Mouse (Mus musculus) intestine, embryonic 14.5 days (tissue): Measurements from ENCODE around the gene Tmem88b. TPM values are rescaled to one million over a fixed set of nuclear protein-coding genes. Genes with fewer than 3 reads are reported as not detected.
A peak's percentile ranks its signal among the peaks of the same experiment; 100 is the strongest.

Source experiments
- ATAC-seq: fragments of 200-750 bp; cut with Nextera tagmentation; replicated peaks from 2 replicates; pipeline ENCODE4 v1.8.0; 2017; ENCODE audit warnings: low read depth, moderate number of reproducible peaks, moderate TSS enrichment, moderate library complexity; ENCODE audit not compliant: low FRiP score, low TSS enrichment
- DNase-seq: peaks from one replicate; pipeline ENCODE4 v3.0.0-alpha.2; 2018; ENCODE audit warnings: low spot score
- H3K27ac ChIP-seq: fragments of 300-500 bp; sonication (generic); 2 replicates; pipeline ENCODE4 v1.5.1; 2014; ENCODE audit warnings: low read depth, mild to moderate bottlenecking, control low read depth
- H3K27me3 ChIP-seq: fragments of 300-500 bp; sonication (generic); replicated peaks from 2 replicates; pipeline ENCODE4 v1.6.1; 2014; ENCODE audit warnings: low read length, control low read depth; ENCODE audit not compliant: control insufficient read depth, insufficient read depth
- H3K36me3 ChIP-seq: fragments of 300-500 bp; sonication (generic); 2 replicates; pipeline ENCODE4 v1.6.1; 2014; ENCODE audit warnings: low read length, control low read depth; ENCODE audit not compliant: control insufficient read depth, insufficient read depth
- H3K4me1 ChIP-seq: fragments of 300-500 bp; sonication (generic); replicated peaks from 2 replicates; pipeline ENCODE4 v1.6.1; 2014; ENCODE audit warnings: low read length, control low read depth, mixed read lengths; ENCODE audit not compliant: control insufficient read depth, insufficient read depth
- H3K4me2 ChIP-seq: fragments of 300-500 bp; sonication (generic); 2 replicates; pipeline ENCODE4 v1.6.1; 2014; ENCODE audit warnings: low read length
- H3K4me3 ChIP-seq: fragments of 300-500 bp; sonication (generic); 2 replicates; pipeline ENCODE4 v1.5.1; 2014; ENCODE audit warnings: low read depth, low read length, control low read depth, mixed read lengths
- H3K9ac ChIP-seq: fragments of 300-500 bp; sonication (generic); 2 replicates; pipeline ENCODE4 v1.6.1; 2014; ENCODE audit warnings: mild to moderate bottlenecking, low read length
- H3K9me3 ChIP-seq: fragments of 300-500 bp; sonication (generic); 2 replicates; pipeline ENCODE4 v1.6.1; 2016; ENCODE audit warnings: low read length, control low read depth; ENCODE audit not compliant: control insufficient read depth
- WGBS: fragments of 180-500 bp; shearing (Covaris S2); extraction: QIAGEN DNeasy Blood & Tissue Kit; methylation state at CpG from one replicate; pipeline ENCODE4 v1.1.7; 2014; 5-methylcytosine and 5-hydroxymethylcytosine counted together
- polyA plus RNA-seq: library from polyadenylated mRNA; unstranded; fragments of >200 nt; fragmentation: Nextera tagmentation; extraction: Ambion mirVana; gene quantifications from 2 replicates; pipeline ENCODE4 v1.2.1, GENCODE M21; 2014

The Tmem88b gene
- polyA plus RNA-seq: 0.55 and 0.69 TPM in 2 replicates

- DNase-seq (no peak), ATAC-seq (no peak)
- 65% methylated on average over 5 of the region's 5 CpGs for WGBS
- Histone ChIP-seq H3K4me3 (peak within 1 kb of the TSS; percentile 71; the same call in 1 of the 2 replicates), H3K4me1 (peaks cover 11% of the 10 kb centered on the region), H3K27ac (no peak within 1 kb of the TSS), H3K9ac (peak within 1 kb of the TSS; percentile 74), H3K4me2 (peak within 1 kb of the TSS; percentile 71), H3K36me3 (no peaks in the 10 kb centered on the region), H3K27me3 (no peaks in the 10 kb centered on the region), H3K9me3 (no peaks in the 10 kb centered on the region)
Measured at GRCm38 (mm10) chr4:155785819-155786218, at the start of gene Tmem88b. Gene Tmem88b, minus strand, starts transcription at chr4:155785874.

GRCm38 (mm10) chr4:155833836-155834235 lies 48.2 kb upstream of the Tmem88b start:
- Histone ChIP-seq H3K36me3 (peaks cover 7% of the 10 kb centered on the region; the same call in 1 of the 2 replicates), H3K4me3 (no peak overlapping the region), H3K27me3 (no peaks in the 10 kb centered on the region), H3K9ac (no peak overlapping the region), H3K4me1 (peaks cover 32% of the 10 kb centered on the region), H3K9me3 (no peaks in the 10 kb centered on the region), H3K4me2 (no peak overlapping the region), H3K27ac (peak overlapping the region; percentile 63)
- DNase-seq (peak; percentile 87), ATAC-seq (no peak)
- WGBS: 24% methylated on average over 2 of the region's 2 CpGs

GRCm38 (mm10) chr4:155833234-155833633 lies 47.6 kb upstream of the Tmem88b start:
- no peak overlapping the region for H3K9ac ChIP-seq
- no peak overlapping the region for H3K4me2 ChIP-seq
- H3K36me3 ChIP-seq: peaks cover 7% of the 10 kb centered on the region; the same call in 1 of the 2 replicates
- ATAC-seq: no peak
- no peaks in the 10 kb centered on the region for H3K27me3 ChIP-seq
- WGBS: 92% methylated on average over 4 of the region's 4 CpGs
- no peak for DNase-seq
- H3K27ac ChIP-seq: no peak overlapping the region
- no peaks in the 10 kb centered on the region for H3K9me3 ChIP-seq
- peaks cover 30% of the 10 kb centered on the region for H3K4me1 ChIP-seq
- no peak overlapping the region for H3K4me3 ChIP-seq

- Histone ChIP-seq H3K27me3 (no peaks in the 10 kb centered on the region), H3K4me2 (peak overlapping the region; percentile 95), H3K4me1 (peaks cover 21% of the 10 kb centered on the region), H3K9ac (peak overlapping the region; percentile 77), H3K9me3 (no peaks in the 10 kb centered on the region), H3K4me3 (peak overlapping the region; percentile 87), H3K27ac (no peak overlapping the region), H3K36me3 (peaks cover 14% of the 10 kb centered on the region)
- no peak for ATAC-seq
- 61% methylated on average over 10 of the region's 10 CpGs for WGBS
- DNase-seq: no peak
Measured at GRCm38 (mm10) chr4:155832321-155832720, 46.6 kb upstream of the Tmem88b start.

GRCm38 (mm10) chr4:155831831-155832230 lies 46.2 kb upstream of the Tmem88b start:
- WGBS: under 1% methylated on average over 25 of the region's 25 CpGs
- Histone ChIP-seq H3K4me2 (peak overlapping the region; percentile 95), H3K9ac (peak overlapping the region; percentile 77), H3K4me3 (peak overlapping the region; percentile 87), H3K27me3 (no peaks in the 10 kb centered on the region), H3K36me3 (peaks cover 17% of the 10 kb centered on the region), H3K4me1 (peaks cover 19% of the 10 kb centered on the region), H3K9me3 (no peaks in the 10 kb centered on the region), H3K27ac (peak overlapping the region; percentile 72)
- ATAC-seq (no peak; the same call in 1 of the 2 replicates), DNase-seq (no peak)

GRCm38 (mm10) chr4:155831205-155831766 lies 45.6 kb upstream of the Tmem88b start, which contains the start of gene Aurkaip1:
Gene Aurkaip1, plus strand, starts transcription at chr4:155831272.
- no peaks in the 10 kb centered on the region for H3K27me3 ChIP-seq
- H3K4me2 ChIP-seq: peak within 1 kb of the TSS; percentile 95
- peak within 1 kb of the TSS; percentile 87 for H3K4me3 ChIP-seq
- H3K36me3 ChIP-seq: peaks cover 23% of the 10 kb centered on the region
- ATAC-seq (peak; percentile 91), DNase-seq (peak; percentile 98)
- no peaks in the 10 kb centered on the region for H3K9me3 ChIP-seq
- H3K4me1 ChIP-seq: peaks cover 19% of the 10 kb centered on the region
- H3K9ac ChIP-seq: peak within 1 kb of the TSS; percentile 77
- WGBS: under 1% methylated on average over 49 of the region's 49 CpGs
- peak within 1 kb of the TSS; percentile 72 for H3K27ac ChIP-seq

- H3K9ac ChIP-seq: peak overlapping the region; percentile 37; the same call in 1 of the 2 replicates
- DNase-seq (no peak), ATAC-seq (no peak)
- H3K36me3 ChIP-seq: peaks cover 25% of the 10 kb centered on the region
- WGBS: 50% methylated on average over 8 of the region's 8 CpGs
- H3K4me2 ChIP-seq: peak overlapping the region; percentile 95
- H3K4me1 ChIP-seq: peaks cover 19% of the 10 kb centered on the region
- no peak overlapping the region; the same call in 1 of the 2 replicates for H3K27ac ChIP-seq
- H3K4me3 ChIP-seq: peak overlapping the region; percentile 87
- no peaks in the 10 kb centered on the region for H3K9me3 ChIP-seq
- no peaks in the 10 kb centered on the region for H3K27me3 ChIP-seq
Measured at GRCm38 (mm10) chr4:155830596-155830995, 44.9 kb upstream of the Tmem88b start.

- DNase-seq (no peak), ATAC-seq (no peak)
- H3K27me3 ChIP-seq: no peaks in the 10 kb centered on the region
- H3K36me3 ChIP-seq: peaks cover 33% of the 10 kb centered on the region
- H3K9me3 ChIP-seq: no peaks in the 10 kb centered on the region
- peaks cover 19% of the 10 kb centered on the region for H3K4me1 ChIP-seq
- no peak overlapping the region for H3K4me3 ChIP-seq
- H3K4me2 ChIP-seq: no peak overlapping the region
- H3K9ac ChIP-seq: no peak overlapping the region
- H3K27ac ChIP-seq: no peak overlapping the region
- WGBS: 92% methylated on average over 4 of the region's 4 CpGs
Measured at GRCm38 (mm10) chr4:155829866-155830265, 44.2 kb upstream of the Tmem88b start.

GRCm38 (mm10) chr4:155823443-155823842 lies 37.8 kb upstream of the Tmem88b start:
- Histone ChIP-seq H3K27ac (no peak overlapping the region), H3K4me3 (no peak overlapping the region), H3K4me1 (no peaks in the 10 kb centered on the region), H3K9me3 (no peaks in the 10 kb centered on the region), H3K4me2 (no peak overlapping the region), H3K27me3 (no peaks in the 10 kb centered on the region), H3K36me3 (peaks cover 90% of the 10 kb centered on the region), H3K9ac (no peak overlapping the region)
- ATAC-seq (no peak), DNase-seq (no peak)
- 94% methylated on average over 16 of the region's 16 CpGs for WGBS
